Mouse (Mus musculus): ENCODE data around the gene Dhx30.
"Not testable (repeated sequence)": the region's sequence is repeated elsewhere in the genome, so short reads cannot be mapped to it uniquely, and the experiment has no call there.

Dhx30 gene

DNA sequence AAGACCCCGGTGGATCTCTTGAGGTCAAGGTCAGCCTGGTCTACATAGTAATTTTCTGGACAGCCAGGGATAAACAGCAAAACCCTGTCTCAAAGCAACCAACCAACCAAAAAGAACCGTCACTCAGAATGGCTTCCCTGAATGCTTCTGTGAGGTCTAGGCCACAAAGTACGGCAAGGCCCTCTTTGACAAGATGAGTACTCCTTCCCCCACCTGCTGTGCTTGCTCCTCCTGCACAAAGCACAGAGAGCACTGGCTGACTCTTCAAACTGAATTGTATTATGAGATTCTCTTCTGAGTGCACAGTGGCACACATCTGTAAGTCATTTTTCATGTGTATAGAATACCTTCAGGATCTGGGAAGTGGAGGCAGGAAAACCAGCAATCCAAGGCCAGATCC, 19.8 kb downstream of the Dhx30 start:
- in situ Hi-C loops (cut with MboI; ENCODE audit: low sequenced_read_pairs), result no loop called here

DNA sequence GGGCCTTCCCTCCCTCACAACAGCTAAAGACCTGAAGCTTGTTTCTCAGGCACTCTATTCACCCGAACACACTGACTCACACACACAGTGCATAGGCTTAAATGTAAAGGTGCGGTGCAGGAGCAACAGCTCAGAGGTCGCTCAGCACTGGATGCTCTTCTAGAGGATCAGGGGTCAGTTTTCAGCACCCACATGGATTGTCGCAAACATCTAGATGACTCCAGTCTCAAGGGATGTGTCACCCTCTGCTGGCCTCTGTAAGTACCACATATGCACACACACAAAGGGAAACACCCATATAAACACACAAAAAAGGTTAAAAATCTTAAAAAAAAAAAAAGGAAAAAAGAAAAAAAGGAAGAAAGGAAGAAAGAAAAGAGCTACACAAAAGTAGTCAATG, 22.9 kb downstream of the Dhx30 start:
- in situ Hi-C loops (cut with MboI; ENCODE audit: low sequenced_read_pairs), result no loop called here

DNA sequence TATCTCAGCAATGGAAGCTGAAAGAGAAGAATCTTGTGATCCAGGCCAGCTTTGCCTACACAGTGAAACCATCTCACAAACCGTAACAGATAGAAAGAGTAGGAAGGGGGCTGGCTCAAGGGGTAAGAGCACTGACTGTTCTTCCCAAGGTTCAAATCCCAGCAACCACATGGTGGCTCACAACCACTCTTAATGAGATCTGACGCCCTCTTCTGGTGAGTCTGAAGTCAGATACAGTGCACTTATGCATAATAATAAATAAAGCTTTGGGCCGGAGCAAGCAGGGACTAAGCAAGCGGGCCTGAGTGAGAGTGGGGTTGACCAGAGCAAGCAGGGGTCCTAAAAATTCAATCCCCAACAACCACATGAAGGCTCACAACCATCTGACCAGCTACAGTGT, 24.3 kb downstream of the Dhx30 start:
- in situ Hi-C loops (cut with MboI; ENCODE audit: low sequenced_read_pairs), result no loop called here

DNA sequence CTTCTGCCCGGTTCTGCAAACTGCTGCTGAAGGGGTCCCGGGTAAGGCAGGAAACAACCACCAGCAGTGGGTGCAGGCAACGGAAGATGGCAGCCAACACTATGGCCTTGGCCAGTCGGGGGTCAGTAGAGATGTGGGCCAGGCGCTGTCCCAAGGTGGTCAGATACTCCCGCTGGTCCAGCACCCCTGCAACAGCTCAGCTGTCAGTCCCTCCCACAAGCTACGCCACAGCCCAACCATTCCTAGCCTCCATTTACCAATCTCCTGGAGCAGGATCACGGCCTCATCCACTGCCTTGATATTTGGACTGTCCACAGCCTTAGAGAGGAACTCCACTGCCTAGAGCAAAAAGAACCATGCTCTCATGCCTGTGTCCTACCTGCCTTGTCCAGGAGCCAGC, 31.9 kb downstream of the Dhx30 start:
- in situ Hi-C loops (cut with MboI; ENCODE audit: low sequenced_read_pairs), result no loop called here

DNA sequence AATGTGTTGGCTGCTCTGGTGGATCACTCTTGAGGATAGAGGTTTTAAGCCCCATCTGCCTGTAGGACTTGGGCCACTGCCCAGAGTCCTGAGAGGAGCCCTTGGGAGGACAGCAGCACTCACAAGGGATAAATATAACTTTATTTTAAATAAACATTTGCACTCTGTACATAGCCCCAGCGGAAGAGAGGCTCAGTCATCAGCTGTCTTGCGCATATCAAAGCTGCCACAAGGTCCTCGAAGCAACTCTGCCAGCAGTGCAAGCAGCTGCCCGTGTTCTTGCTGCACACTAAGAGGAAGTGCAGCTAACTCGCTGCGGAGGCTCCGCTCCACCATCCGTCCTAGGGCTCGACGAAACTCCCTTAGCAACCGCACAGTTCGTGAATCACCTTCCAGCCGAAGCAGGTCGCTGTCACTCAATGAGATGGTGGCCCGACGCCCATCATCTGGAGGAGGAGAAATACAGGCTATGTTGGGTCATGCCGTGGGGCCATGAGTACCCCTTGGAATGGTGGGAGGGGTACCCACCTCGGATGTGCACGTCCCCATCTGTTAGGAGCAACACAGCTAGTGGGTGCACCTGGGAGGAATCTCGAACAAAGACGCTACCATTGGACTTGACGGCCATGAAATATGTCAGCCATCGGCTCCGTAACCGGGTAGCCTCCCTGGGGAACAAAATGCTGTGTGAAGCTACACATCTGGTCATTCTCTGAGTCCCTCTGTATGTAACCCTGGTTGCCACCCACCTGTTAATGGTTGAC, 33.2 kb downstream of the Dhx30 start:
- in situ Hi-C loops (cut with MboI; ENCODE audit: low sequenced_read_pairs), result no loop called here

DNA sequence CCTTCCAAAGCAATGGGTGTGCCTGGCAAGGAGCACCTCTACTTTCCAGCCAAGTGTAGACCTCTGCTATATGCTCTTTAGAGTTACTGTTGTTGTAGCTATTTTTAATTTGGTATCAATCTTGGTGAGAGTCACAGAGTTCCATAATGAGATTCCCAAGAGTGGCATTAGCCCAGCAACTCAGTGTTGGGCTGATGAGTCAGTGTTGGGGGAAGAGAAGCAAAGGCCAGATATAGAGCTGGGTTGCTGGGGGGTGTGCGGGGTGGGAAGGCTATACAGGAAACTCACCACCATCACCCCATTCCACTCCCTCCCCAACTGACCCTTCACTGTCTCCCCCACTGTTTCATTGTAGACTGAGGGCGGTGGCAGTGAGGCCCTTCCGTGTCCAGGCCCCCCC, 36.6 kb downstream of the Dhx30 start:
- in situ Hi-C loops (cut with MboI; ENCODE audit: low sequenced_read_pairs), result no loop called here

DNA sequence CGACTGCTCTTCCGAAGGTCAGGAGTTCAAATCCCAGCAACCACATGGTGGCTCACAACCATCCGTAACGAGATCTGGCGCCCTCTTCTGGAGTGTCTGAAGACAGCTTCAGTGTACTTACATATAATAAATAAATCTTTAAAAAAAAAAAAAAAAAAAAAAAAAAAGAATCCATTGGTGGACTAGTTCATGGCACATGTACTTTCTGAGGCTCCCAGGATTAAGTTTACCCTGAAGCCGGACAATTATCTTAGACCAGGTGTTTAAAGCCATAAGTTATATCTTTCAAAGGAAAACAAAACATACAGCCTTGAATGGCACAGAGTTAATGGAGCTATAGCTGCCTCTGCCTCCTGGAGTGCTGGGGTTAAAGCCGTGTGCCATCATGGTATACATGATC, 41.2 kb downstream of the Dhx30 start:
- in situ Hi-C loops (cut with MboI; ENCODE audit: low sequenced_read_pairs), result not testable (repeated sequence)

DNA sequence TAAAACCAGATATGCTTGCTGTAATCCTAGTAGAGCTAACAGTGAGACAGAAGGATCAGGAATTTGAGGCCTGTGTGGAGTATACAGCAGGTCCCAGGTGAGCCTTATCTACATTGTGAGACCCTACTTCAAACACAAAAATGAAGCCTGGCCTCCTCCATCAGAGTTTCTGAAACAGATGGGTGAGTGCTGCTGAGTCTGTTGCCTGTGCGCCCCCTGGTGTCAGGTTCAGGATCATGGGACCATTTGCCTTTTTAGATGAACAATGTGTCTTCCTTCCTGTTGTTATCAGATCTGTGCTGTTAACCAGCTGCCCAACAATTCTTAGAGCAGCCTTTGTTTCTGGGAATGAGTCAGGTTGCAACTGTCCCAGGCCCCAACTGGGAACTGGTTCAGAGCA, 45.8 kb downstream of the Dhx30 start:
- in situ Hi-C loops (cut with MboI; ENCODE audit: low sequenced_read_pairs), result loop anchor here (5.0 kb wide), 2 partner anchors 90 to 175 kb away; no protein-coding TSS in a partner anchor

DNA sequence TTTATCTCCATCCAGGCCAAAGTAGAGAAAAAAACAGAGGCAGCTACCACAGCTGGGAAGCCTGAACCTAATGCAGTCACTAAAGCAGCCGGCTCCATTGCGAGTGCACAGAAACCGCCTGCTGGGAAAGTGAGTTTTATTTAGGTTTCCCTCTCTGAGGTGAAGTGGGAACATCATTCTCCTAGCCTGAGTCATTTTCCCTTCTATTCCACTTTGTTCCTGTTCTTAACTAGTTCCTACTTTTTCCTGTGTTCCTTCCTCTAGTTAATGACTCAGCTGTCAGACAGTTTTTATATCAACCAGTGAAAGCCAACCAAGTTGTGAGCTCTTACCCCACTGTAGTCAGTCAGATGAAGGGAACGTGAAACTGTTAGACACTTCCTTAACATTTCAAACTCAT, 46.6 kb downstream of the Dhx30 start:
- in situ Hi-C loops (cut with MboI; ENCODE audit: low sequenced_read_pairs), result loop anchor here (5.0 kb wide), 2 partner anchors 89 to 174 kb away; no protein-coding TSS in a partner anchor

DNA sequence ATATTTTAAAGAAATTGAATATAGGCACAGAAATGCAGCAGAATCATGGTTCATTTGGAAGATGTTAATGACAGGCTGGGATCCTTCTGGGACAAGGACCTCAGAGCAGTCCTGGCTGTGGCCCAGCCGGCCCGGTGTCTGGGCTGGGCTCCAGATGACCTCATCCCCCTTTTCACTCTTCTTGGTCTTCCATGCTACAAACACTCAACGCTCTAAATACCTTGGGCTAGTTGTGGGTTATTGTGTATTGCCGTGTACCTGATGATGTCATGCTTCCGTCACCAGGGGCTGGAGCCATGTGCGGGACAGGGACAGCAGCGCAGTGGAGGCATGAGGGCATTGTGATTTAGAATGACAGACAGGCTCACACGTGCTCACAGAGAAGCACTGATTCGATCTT, 47.3 kb downstream of the Dhx30 start:
- in situ Hi-C loops (cut with MboI; ENCODE audit: low sequenced_read_pairs), result loop anchor here (5.0 kb wide), 2 partner anchors 88 to 173 kb away; no protein-coding TSS in a partner anchor

DNA sequence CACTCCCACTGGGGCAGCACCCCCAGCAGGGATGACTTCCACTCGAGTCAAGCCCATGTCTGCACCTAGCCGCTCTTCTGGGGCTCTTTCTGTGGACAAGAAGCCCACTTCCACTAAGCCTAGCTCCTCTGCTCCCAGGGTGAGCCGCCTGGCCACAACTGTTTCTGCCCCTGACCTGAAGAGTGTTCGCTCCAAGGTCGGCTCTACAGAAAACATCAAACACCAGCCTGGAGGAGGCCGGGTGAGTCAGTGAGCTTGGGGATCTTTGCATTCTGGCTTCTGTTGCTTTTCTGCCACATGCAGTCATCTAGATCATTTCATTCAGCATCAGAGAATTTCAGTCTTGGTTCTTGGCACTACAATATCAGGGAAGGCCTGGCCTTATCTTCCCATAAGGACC, 48.9 kb downstream of the Dhx30 start:
- in situ Hi-C loops (cut with MboI; ENCODE audit: low sequenced_read_pairs), result no loop called here

DNA sequence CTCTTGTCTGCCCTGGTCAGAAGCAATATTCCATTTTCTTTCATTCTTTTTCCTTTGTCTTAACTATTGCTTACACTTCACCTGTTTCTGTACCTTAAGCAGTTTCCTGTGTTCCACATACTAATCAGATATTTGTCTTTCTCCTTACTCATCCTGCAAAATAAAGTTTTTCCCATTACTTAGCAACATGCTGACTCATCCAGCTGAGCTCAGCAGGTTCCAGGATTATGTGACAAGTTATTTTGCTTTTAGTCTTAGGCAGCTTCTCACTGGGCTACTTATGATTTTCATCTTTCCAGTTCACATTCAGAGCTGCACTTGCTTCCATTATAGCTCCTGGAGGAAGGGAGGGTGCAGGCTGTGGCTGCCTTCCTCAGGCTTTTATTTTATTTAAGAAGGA, 53.0 kb downstream of the Dhx30 start:
- in situ Hi-C loops (cut with MboI; ENCODE audit: low sequenced_read_pairs), result no loop called here

DNA sequence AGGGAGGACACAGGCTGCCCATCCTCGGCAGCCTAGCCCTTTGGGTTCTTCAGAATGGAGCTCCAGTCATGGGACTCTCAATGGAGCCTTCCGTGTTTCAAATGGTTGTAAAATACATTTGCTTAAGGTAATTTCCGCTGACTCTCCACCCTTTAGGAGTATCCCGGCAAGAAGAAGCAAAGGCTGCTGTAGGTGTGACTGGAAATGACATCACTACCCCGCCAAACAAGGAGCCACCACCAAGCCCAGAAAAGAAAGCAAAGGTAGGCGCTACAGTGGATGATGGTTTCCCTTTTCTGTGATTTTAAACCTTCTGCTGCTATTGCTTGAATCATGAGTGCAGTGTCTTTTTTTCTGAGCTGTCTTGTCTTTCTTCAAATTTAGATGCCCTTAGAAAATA, 54.8 kb downstream of the Dhx30 start:
- in situ Hi-C loops (cut with MboI; ENCODE audit: low sequenced_read_pairs), result no loop called here

DNA sequence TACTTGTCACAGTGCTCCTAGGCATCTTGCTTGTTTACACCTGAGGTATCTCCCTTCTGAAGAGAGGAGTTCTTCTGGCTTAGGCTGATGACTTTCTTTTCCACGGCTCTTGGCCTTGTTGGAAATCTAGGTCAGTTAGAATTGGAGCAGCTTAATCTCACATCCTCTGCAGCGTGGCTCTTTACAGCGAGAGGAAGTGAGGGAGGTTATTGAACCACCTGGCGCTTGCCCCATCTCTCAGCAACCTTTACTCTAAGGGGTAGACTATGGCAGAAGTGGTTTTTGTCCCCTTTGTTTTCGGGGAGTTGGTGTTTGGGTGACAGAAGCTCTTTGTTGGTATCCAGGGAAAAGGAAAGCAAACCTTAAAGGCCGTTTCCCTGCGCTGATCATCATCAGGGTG, 55.2 kb downstream of the Dhx30 start:
- in situ Hi-C loops (cut with MboI; ENCODE audit: low sequenced_read_pairs), result no loop called here

DNA sequence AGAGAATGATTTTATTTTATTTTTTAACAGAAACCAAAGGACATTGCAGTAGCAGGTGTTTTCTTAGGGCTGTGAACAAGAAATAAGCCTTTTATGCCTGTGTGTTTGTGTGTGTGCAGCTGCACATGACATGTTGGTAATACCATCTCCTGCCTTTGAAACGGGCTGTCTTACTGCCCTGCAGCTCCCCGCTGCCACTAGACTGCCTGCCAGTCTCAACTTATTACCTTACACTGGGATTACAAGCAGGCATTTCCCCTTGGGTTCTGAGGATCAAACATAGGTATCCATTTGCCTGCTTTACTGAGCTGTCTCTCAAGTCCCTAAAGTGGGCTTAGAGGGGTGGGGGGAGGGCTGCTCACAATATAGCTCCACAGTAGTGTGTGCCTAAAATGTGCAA, 56.9 kb downstream of the Dhx30 start:
- in situ Hi-C loops (cut with MboI; ENCODE audit: low sequenced_read_pairs), result no loop called here

DNA sequence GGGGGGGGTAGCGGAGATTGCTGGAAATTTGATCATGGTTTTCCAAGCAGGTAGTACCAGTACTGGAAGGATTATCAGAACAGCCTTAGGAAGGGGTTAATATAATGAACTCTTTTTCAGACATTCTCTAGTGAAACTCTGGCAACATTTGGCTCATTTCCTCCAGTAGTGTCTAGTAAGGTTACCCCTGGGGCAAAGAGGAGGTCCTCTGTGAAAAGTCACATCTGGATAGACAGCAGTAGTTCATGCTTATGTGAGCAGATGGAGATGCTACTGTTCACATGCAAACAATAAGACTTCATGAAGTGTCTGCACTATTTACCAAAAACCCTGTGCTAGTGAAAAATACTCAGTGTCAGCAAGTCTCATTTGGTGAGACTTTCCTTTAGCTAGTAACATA, 60.4 kb downstream of the Dhx30 start:
- in situ Hi-C loops (cut with MboI; ENCODE audit: low sequenced_read_pairs), result no loop called here

DNA sequence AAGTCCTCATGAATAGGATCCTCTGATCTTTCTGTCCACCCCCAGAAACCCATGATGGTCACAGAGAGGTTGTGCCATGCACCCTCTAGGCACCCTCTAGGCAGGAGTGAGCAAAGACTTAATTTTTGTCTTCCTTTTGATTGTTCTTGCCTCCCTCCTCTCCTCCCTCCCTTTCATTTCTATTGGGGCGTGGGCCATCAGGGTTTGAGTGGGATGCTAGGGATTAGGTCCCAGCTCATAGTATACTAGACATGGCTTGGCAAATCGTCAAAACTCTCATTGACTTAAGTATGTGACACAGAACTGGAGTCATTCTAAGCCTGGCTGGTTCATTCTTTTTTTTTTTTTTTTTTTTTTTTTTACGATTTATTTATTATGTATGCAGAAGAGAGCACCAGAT, 62.8 kb downstream of the Dhx30 start:
- in situ Hi-C loops (cut with MboI; ENCODE audit: low sequenced_read_pairs), result no loop called here

DNA sequence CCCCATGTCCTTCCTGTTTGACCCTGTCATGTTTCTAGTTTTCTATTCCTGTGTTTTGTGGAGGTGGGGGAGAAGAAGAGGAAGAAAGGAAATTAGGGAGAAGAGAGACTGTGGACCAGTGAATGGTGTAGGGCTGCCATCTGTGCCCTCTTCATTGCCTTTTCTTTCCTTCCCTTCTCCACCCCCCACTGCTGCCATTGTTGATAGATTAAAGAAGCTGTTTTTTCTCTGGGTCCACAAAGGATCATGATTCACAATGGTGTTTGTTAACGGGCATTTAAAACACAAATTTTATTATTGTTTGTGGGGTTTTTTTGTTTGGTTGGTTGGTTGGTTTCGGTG, 63.6 kb downstream of the Dhx30 start:
- in situ Hi-C loops (cut with MboI; ENCODE audit: low sequenced_read_pairs), result no loop called here

DNA sequence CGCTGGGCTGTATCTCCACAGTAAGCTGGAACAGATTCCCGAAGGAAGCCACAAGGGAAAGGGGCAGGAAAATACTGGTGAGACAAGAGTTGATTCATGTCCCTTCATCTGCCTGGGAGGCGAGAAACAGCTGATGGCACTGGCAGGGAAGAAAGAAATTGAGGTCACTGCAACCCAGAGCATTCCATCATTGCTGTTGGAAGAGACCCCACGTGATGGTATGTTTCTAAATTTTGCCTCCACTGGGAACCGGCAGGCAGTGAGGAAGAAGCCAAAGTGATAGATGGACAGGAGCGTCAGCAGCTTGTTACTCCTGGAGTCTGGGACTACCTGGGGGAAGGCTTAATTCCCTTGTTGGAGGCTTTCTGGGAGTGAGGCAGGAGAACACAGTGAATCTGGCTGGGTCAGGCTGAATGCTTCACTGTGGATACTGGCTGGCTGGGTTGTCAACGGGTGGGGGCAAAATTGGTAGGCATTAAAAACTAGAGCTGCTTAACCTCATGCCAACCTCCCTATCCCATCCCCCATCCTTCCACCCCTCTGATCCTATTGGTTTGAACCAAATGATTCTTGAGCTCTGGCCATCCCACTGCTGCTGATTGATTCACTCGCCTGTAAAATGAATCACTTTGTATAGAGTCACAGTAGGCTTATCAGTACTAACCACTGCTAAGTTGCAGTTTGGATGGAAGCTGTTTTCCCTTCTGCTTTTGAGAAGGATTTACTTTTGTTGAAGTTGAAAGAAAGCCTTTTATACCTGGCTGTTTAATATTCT, 64.1 kb downstream of the Dhx30 start:
- in situ Hi-C loops (cut with MboI; ENCODE audit: low sequenced_read_pairs), result no loop called here

DNA sequence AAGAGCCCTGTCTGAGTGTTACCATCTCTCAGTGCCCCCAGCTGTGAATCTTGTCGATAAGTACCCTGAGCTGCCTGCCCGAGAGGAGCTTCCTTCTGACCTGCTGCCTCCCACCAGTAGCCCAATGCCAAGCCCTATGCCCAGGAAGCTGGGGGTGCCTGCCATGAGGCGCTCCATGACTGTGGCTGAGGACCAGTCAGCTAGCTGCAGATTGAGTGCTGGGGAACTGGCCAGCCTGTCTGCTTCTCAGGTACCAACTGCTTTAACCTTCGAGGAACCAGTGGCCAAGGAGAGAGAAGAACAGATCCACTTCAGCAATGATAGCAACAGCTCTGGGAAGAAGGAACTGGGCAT, 64.7 kb downstream of the Dhx30 start:
- in situ Hi-C loops (cut with MboI; ENCODE audit: low sequenced_read_pairs), result no loop called here

DNA sequence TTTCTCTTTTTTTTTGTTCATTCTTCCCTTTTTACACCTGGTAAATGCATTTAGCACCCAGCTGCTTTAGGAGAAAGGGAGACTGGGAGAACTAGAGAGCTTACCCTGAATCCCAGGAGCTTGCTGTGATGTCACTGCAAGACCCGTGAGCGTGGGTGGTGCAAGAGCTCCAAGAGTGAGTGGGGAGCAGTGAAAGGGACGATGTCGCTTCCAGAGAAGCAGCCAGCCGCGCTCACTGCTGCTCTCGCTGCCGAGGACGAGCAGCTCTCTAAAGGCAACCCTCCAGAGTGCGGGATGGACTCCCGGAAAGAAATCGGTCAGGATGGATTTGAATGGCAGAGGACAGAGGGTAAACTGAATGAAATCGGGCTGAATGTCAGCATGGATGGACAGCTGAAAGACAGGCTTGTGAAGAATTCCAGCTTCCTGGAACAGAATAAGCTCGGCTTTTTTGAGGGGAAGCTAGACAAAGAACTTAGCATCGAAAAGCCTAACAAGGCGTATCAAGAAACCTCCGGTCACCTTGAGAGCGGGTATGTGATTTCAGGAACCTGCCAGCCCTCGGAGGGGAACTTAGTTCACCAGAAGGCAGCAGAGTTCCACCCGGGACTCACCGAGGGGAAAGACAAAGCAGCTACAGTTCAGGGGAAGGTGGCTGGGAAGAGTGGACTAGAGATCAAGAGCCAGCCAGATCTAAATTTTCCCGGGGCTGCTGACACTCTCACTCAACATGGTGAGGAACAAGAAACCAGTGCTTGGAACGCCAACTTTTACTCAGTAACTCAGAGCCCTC, 65.6 kb downstream of the Dhx30 start:
- in situ Hi-C loops (cut with MboI; ENCODE audit: low sequenced_read_pairs), result no loop called here

DNA sequence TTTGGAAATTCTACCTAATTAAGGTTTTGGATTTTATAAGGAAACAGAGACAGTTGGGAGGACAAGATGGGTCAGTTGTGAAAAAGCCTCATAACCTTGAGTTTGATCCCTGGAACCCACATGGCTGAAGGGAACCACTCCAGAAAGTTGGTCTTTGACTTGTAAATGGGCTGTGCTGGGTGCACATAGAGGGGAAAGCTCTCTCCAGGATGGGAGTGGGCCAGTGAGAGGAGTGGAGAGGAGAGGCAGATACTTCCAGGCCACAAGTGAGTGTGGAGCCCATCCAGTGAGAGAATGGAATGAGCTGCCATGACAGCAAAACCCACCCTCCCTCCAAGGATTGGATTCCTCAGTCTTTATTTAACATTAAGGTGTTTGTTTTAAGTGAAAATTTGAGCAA, 66.4 kb downstream of the Dhx30 start:
- in situ Hi-C loops (cut with MboI; ENCODE audit: low sequenced_read_pairs), result no loop called here
